Mouse (Mus musculus) liver, embryonic 11.5 days (tissue): Measurements from ENCODE around the gene Slc25a26. TPM values are rescaled to one million over a fixed set of nuclear protein-coding genes. Genes with fewer than 3 reads are reported as not detected.

ENCODE experiments used
- ATAC-seq: fragments of 200-750 bp; cut with Nextera tagmentation; replicated peaks from 2 replicates; pipeline ENCODE4 v1.8.0; 2017; ENCODE audit warnings: moderate number of reproducible peaks, mild to moderate bottlenecking, moderate TSS enrichment, moderate library complexity; ENCODE audit not compliant: low FRiP score
- DNase-seq: peaks from one replicate; pipeline ENCODE4 v3.0.0-alpha.2; 2017; ENCODE audit warnings: low spot score
- H3K27ac ChIP-seq: fragments of 300-500 bp; sonication (generic); 2 replicates; pipeline ENCODE4 v1.5.1; 2014; ENCODE audit warnings: mild to moderate bottlenecking, low read depth, low read length, control low read depth
- H3K27me3 ChIP-seq: fragments of 300-500 bp; sonication (generic); replicated peaks from 2 replicates; pipeline ENCODE4 v1.6.1; 2014; ENCODE audit warnings: low read length, mixed read lengths; ENCODE audit not compliant: control insufficient read depth, insufficient read depth
- H3K36me3 ChIP-seq: fragments of 300-500 bp; sonication (generic); 2 replicates; pipeline ENCODE4 v1.6.1; 2014; ENCODE audit warnings: mild to moderate bottlenecking, low read length, moderate library complexity, mixed read lengths; ENCODE audit not compliant: control insufficient read depth, insufficient read depth
- H3K4me1 ChIP-seq: fragments of 300-500 bp; sonication (generic); replicated peaks from 2 replicates; pipeline ENCODE4 v1.6.1; 2014; ENCODE audit warnings: low read length, mixed read lengths; ENCODE audit not compliant: control insufficient read depth, insufficient read depth
- H3K4me2 ChIP-seq: fragments of 300-500 bp; sonication (generic); 2 replicates; pipeline ENCODE4 v1.6.1; 2014; ENCODE audit warnings: mild to moderate bottlenecking, control low read depth, moderate library complexity
- H3K4me3 ChIP-seq: fragments of 300-500 bp; sonication (generic); 2 replicates; pipeline ENCODE4 v1.5.1; 2014; ENCODE audit warnings: low read depth, low read length, control low read depth
- H3K9ac ChIP-seq: fragments of 300-500 bp; sonication (generic); 2 replicates; pipeline ENCODE4 v1.6.1; 2014; ENCODE audit warnings: low read depth, low read length, control low read depth
- H3K9me3 ChIP-seq: fragments of 300-500 bp; sonication (generic); 2 replicates; pipeline ENCODE4 v1.6.1; 2016; ENCODE audit warnings: low read length, inconsistent platforms, mixed read lengths; ENCODE audit not compliant: control insufficient read depth
- WGBS: fragments of 180-500 bp; shearing (Covaris S2); extraction: QIAGEN DNeasy Blood & Tissue Kit; methylation state at CpG from one replicate; pipeline ENCODE4 v1.1.7; 2014; 5-methylcytosine and 5-hydroxymethylcytosine counted together
- polyA plus RNA-seq: library from polyadenylated mRNA; unstranded; fragments of >200 nt; fragmentation: Nextera tagmentation; extraction: Ambion mirVana; gene quantifications from 2 replicates; pipeline ENCODE4 v1.2.1, GENCODE M21; 2014

The Slc25a26 gene
- 6.4 and 8.2 TPM in 2 replicates for polyA plus RNA-seq

- Histone ChIP-seq H3K4me1 (peaks cover 5% of the 10 kb centered on the region; the same call in 1 of the 2 replicates), H3K27ac (no peak within 1 kb of the TSS), H3K36me3 (no peaks in the 10 kb centered on the region), H3K27me3 (no peaks in the 10 kb centered on the region), H3K4me3 (peak within 1 kb of the TSS; percentile 76), H3K9ac (peak within 1 kb of the TSS; percentile 63), H3K4me2 (peak within 1 kb of the TSS; percentile 65), H3K9me3 (no peaks in the 10 kb centered on the region)
- ATAC-seq, result peak; percentile 97
- DNase-seq, result peak; percentile 91
- WGBS, result under 1% methylated on average over 37 of the region's 37 CpGs
Measured at GRCm38 (mm10) chr6:94499897-94500623, at the start of gene Slc25a26. Gene Slc25a26 (plus strand): TSS chr6:94500331.

- H3K36me3 ChIP-seq, result no peaks in the 10 kb centered on the region
- no peak overlapping the region for H3K9ac ChIP-seq
- WGBS, result 26% methylated on average over 12 of the region's 12 CpGs
- H3K4me2 ChIP-seq, result peak overlapping the region; percentile 6; the same call in 1 of the 2 replicates
- H3K9me3 ChIP-seq, result no peaks in the 10 kb centered on the region
- H3K27me3 ChIP-seq, result no peaks in the 10 kb centered on the region
- ATAC-seq, result no peak
- no peak overlapping the region for H3K4me3 ChIP-seq
- no peak for DNase-seq
- H3K27ac ChIP-seq, result no peak overlapping the region
- no peaks in the 10 kb centered on the region for H3K4me1 ChIP-seq
Measured at GRCm38 (mm10) chr6:94464037-94464891, 35.9 kb upstream of the Slc25a26 start.

GRCm38 (mm10) chr6:94466508-94467205, 33.5 kb upstream of the Slc25a26 start:
- no peak overlapping the region for H3K4me2 ChIP-seq
- ATAC-seq, result no peak
- no peak overlapping the region for H3K4me3 ChIP-seq
- no peaks in the 10 kb centered on the region for H3K27me3 ChIP-seq
- H3K4me1 ChIP-seq, result no peaks in the 10 kb centered on the region
- H3K9me3 ChIP-seq, result no peaks in the 10 kb centered on the region
- no peaks in the 10 kb centered on the region for H3K36me3 ChIP-seq
- H3K27ac ChIP-seq, result no peak overlapping the region
- no peak for DNase-seq
- 13% methylated on average over 5 of the region's 5 CpGs for WGBS
- no peak overlapping the region for H3K9ac ChIP-seq

- H3K4me2 ChIP-seq, result no peak overlapping the region
- H3K27me3 ChIP-seq, result no peaks in the 10 kb centered on the region
- 71% methylated on average over 2 of the region's 2 CpGs for WGBS
- no peaks in the 10 kb centered on the region for H3K36me3 ChIP-seq
- H3K4me1 ChIP-seq, result no peaks in the 10 kb centered on the region
- no peak overlapping the region for H3K27ac ChIP-seq
- H3K9ac ChIP-seq, result no peak overlapping the region
- H3K9me3 ChIP-seq, result no peaks in the 10 kb centered on the region
- no peak for DNase-seq
- H3K4me3 ChIP-seq, result no peak overlapping the region
- no peak for ATAC-seq
Measured at GRCm38 (mm10) chr6:94492739-94493138, 7.4 kb upstream of the Slc25a26 start.

GRCm38 (mm10) chr6:94503963-94504362, 3.8 kb downstream of the Slc25a26 start:
- DNase-seq, result no peak
- Histone ChIP-seq H3K4me1 (peaks cover 5% of the 10 kb centered on the region; the same call in 1 of the 2 replicates), H3K9ac (no peak overlapping the region), H3K4me3 (no peak overlapping the region), H3K4me2 (no peak overlapping the region), H3K27ac (no peak overlapping the region), H3K27me3 (no peaks in the 10 kb centered on the region), H3K36me3 (no peaks in the 10 kb centered on the region), H3K9me3 (no peaks in the 10 kb centered on the region)
- WGBS, result 71% methylated on average over 6 of the region's 6 CpGs
- no peak for ATAC-seq

- DNase-seq, result peak; percentile 24
- Histone ChIP-seq H3K4me3 (no peak overlapping the region), H3K4me1 (no peaks in the 10 kb centered on the region), H3K9me3 (no peaks in the 10 kb centered on the region), H3K27ac (no peak overlapping the region), H3K27me3 (no peaks in the 10 kb centered on the region), H3K9ac (no peak overlapping the region), H3K4me2 (no peak overlapping the region), H3K36me3 (no peaks in the 10 kb centered on the region)
- WGBS, result 90% methylated on average over 6 of the region's 6 CpGs
- no peak for ATAC-seq
Measured at GRCm38 (mm10) chr6:94507921-94508320, 7.8 kb downstream of the Slc25a26 start.

GRCm38 (mm10) chr6:94508807-94509206, 8.7 kb downstream of the Slc25a26 start:
- Histone ChIP-seq H3K36me3 (no peaks in the 10 kb centered on the region), H3K4me1 (no peaks in the 10 kb centered on the region)
- WGBS, result 74% methylated on average over 2 of the region's 2 CpGs

GRCm38 (mm10) chr6:94509220-94509619, 9.1 kb downstream of the Slc25a26 start:
- Histone ChIP-seq H3K4me2 (no peak overlapping the region), H3K4me3 (no peak overlapping the region), H3K9ac (no peak overlapping the region), H3K27ac (no peak overlapping the region), H3K36me3 (no peaks in the 10 kb centered on the region), H3K4me1 (no peaks in the 10 kb centered on the region), H3K27me3 (no peaks in the 10 kb centered on the region), H3K9me3 (no peaks in the 10 kb centered on the region)
- DNase-seq (peak; percentile 8), ATAC-seq (no peak; the same call in 1 of the 2 replicates)
- WGBS, result 57% methylated on average over 6 of the region's 6 CpGs

More at GRCm38 (mm10) chr6:94508807-94509206, 8.7 kb downstream of the Slc25a26 start:
- no peaks in the 10 kb centered on the region for H3K27me3 ChIP-seq
- H3K9me3 ChIP-seq, result no peaks in the 10 kb centered on the region
- H3K4me3 ChIP-seq, result no peak overlapping the region
- no peak overlapping the region for H3K27ac ChIP-seq
- ATAC-seq (no peak), DNase-seq (peak; percentile 23)
- H3K4me2 ChIP-seq, result no peak overlapping the region
- no peak overlapping the region for H3K9ac ChIP-seq
